Mouse (Mus musculus) retina, postnatal 1 day (tissue): ENCODE results near the gene Taf5.

Experiments used
- DNase-seq: peaks from one replicate; pipeline ENCODE4 v3.0.0-alpha.2; 2012

Gene Taf5

DNA sequence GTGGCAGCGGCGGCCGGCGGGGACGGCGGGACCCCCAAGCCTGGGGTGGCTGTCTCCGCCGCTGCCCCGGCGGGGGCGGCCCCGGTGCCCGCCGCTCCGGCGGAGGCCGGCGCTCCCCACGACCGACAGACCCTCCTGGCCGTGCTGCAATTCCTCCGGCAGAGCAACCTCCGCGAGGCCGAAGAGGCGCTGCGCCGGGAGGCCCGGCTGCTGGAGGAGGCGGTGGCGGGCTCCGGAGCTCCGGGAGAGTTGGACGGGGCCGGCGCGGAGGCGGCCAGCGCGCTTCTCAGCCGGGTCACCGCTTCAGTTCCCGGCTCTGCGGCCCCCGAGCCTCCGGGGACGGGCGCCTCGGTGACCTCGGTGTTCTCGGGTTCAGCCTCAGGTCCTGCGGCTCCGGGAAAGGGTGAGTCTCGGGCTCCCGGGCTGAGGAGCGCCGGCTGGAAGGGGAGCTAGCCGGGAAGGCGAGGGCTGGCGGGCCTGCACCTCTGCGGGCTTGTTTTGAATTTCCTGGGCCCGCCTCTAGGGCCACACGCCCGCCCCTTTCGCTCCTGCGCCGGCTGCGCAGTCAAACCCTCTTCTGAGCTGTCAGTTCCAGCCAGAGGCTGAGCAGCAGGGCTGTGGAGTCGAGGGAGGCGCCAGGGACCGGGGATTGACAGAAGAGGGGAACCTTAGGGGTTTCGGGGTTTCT lies 522 bp downstream of the Taf5 start:
- peak; percentile 91 for DNase-seq

DNA sequence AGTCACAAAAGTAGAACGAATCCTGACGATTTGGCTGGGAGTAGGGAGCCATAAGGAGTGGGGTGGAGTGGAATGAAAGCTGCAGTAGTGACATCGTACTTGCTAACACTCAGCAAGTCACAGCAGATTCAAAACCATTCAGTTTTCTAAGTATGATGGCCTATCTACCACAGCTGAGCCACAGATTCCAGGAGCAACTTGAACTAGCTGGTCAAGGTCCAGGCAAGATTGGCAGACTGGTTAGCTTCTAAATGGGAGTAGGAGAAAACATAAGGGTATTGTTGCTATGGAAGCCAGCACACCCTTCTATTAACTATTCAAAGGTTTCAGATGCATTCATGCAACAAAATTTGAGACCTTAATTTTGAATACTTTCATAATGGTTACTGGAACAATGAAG lies 20.7 kb downstream of the Taf5 start:
- no peak for DNase-seq

DNA sequence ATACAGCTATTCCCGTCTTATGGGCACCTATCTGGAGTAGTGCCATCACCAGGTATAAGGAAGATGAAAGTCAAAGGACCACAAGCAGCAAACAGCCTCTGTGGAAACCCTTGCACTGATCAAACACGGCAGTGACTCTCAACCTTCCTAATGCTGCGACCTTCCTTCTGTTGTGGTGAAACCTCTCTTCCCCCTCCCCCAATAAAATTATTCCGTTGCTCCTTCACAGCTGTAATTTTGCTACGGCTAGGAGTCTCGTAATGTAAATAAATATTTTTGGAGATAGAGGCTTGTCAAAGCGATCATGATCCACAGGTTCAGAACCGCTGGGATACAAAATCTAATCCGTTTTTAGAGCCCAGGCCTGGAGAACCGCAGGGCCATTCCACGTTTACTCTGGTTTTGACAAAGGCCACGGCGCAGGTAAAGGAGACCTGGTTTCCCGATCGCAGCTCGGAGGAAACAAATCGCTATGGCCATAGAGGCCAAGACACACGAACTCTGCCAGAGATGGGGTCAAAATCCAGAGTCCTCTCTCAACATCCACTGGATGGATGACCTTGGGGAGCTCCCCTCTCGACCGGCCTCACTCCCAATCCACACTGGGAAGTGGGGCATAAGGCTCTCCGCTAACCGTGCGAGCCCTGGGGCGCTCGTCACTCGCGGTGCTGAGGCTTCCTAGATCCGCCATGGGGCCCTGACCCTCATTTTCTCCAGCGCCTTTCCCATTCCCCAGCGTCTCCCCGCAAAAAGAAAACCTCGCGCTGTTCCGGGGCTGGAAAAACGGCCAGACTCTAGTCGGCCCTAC lies 22.4 kb downstream of the Taf5 start:
- DNase-seq = no peak

DNA sequence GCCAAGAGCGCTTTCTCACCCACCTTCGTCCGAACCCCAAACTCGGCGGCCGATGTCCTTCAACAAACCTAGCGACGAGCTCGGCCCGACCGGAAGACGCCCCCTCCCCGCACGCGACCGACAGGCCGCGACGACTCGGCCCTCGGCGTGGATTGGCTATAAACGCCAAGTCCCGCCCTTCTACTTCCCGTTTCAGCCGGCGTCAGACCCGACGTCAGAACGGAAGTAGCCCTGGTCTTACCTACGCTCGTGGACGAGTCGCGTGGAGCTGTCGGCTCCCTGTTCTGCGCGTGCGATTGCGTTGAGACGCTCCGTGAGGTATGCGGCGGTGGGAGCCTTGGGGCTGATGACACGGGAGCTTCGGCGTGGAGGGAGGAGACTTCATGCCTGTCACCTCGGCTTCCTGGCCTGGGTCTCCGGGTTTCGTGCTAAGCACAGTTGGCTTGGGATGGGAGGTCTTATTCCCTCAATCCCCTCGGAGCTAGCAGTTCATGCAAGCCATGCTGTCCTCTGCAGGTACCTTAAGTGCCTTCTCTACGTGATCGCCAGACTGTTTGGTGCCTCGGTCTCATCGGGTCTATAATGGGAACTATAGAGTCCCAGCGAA lies 23.1 kb downstream of the Taf5 start, which contains the start of the genes Usmg5 and Pdcd11:
Gene Usmg5, minus strand, starts transcription at position 98 of the 607 bp plus-strand sequence.
Gene Pdcd11, plus strand, starts transcription at position 219 of the 607 bp plus-strand sequence.
- peak; percentile 98 for DNase-seq

DNA sequence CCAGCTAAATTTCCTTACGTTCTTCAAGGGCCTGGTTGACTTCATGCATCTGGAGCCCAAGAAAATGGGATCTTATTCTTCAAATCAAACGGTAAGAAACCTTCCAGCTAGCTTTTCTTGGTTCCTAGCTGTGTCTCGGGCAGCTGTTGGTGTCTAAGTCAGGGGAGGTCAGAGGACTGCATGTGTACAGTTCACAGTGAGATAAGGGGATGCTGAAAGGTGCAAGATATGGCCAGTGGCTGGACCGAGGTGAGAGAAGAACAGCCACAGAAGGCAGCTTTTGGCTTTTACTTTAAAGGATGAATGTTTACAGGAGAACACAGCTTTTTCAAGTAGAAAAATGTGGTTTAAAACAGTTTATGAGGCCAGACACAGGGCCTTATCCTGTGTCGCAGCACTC lies 33.5 kb downstream of the Taf5 start:
- no peak for DNase-seq

DNA sequence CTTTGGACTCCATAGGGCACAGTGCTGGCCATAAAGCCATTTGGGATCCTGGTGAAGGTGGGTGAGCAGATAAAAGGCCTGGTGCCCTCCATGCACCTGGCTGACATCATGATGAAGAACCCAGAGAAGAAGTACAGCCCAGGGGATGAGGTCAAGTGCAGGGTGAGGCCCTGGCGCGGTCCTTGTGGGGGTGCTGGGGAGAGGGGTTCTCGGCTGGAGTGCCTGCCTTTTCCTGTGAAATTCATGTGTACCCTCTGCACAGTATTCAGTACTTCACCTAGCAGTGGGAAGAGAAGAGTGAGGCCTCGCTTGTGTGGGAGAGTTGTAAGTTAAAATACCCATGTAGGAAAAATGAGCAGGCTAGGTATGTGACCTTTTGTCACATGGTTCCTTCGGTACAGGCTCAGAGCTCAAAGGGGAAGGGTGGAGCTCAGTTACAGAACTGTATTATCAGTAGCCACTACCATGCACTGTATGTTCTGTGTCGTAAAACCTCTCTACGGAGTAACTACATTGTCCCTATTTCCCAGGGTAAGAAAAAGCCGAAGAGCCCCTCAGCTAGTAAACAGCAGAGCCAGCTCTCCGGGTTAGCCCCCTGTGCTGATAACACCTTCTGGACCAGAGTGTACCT lies 37.2 kb downstream of the Taf5 start:
- no peak for DNase-seq

DNA sequence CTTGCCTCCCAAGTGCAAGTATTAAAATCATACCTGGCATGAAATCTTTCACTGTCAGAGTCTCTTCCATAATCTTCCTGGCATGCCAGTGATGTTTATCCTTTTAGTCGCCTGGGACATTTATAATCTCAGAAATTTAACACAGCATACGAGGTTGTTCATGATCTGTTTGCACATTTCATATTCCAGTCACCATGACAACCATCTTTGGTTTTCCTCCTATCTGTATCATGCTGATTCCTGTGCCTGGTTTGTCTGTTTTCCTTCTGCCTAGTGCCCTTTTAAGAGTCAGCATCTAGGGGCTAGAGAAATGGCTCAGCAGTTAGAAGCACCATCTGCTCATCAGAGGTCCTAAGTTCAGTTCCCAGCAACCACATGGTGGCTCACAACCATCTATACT lies 51.1 kb downstream of the Taf5 start:
- DNase-seq = no peak

DNA sequence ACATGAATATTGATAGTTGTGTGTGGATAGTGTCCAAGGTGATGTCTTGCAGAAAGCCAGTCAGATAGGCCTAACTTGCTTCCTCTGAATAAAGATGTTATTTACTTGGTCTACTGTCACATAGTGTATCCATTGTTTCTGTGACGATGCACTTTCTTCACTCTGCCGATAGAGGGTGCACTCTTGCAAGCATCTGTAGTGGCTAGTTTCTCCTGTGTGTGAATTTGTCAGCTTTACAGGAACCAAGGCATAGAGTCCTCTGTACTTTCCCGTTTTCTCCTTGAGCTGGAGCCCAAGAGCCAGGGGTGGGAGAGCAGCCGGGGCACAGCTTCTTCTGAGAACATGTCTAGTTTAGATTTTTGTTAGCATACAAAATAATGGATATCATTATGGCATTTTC lies 53.5 kb downstream of the Taf5 start:
- peak; percentile 71 for DNase-seq

DNA sequence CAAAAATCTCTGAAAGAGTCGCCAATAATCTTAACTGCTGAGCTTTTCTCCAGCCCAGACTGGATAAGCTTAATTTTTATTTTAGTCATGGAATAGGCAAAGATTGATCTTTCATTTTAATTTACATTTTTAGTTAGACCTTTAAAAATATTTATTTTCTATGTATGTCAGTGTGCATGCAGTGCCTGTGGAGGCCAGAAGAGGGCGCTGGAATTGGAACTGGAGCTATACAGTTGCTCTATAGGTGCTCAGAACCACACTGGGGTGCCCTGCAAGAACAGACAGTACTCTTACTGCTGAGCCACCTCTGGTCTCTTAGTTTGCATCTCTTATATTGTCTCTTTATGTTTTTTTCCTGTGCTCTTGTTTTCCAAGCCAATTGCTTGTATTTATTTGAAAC lies 55.3 kb downstream of the Taf5 start:
- peak; percentile 57 for DNase-seq

DNA sequence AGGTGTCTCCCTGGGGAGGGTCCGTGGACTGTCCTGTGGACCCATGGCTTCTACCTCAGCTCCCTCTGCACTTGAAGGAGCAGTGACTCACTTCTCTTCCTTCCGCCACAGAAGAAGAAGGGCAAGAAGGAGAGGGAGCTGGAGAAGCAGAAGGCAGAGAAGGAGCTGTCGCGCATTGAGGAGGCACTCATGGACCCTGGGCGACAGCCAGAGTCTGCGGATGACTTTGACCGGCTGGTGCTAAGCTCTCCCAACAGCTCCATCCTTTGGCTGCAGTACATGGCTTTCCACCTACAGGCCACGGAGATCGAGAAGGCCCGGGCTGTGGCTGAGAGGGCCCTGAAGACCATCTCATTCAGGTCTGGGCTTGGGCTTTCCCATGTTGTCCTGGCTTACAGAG lies 60.6 kb downstream of the Taf5 start:
- DNase-seq = no peak

DNA sequence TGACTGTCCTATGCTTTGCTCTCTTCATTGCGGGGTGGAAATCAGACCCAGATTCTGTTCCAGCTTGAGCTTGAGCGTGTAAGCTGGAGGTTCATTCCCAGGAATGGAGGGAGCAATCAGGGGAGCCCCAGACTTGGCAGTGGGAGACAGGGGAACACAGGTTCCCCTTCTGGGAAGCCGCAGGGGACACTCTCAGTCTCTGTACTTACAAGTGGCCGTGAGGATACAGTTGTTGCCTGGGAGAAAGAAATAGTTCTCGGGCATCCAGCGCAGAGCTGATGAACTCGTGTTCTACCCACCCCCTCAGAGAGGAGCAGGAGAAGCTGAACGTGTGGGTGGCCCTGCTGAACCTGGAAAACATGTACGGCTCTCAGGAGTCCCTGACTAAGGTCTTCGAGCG lies 61.3 kb downstream of the Taf5 start:
- DNase-seq = no peak

DNA sequence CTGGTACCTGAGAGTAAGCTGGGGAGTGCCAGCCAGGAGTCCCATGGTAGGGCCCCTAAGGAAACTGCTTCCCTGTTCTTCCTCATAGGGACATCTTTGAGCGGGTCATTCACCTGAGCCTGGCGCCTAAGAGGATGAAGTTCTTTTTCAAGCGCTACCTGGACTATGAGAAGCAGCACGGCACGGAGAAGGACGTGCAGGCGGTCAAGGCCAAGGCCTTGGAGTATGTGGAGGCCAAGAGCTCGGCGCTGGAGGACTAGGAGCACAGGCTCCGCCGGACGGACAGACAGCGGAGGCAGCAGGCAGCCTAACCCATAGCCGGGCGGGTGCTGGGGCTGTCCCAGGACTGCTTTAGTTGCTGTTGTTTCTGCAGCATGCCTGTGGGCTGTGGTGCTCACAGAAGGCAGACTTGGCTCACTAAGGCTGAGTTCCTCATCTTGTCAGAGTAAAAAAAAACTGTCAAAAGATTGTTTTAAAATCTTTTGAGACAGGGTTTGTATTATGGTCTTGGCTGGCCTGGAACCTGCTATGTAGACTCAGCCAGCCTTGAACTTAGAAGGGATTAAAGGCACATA lies 63.1 kb downstream of the Taf5 start:
- DNase-seq = no peak
